Mouse (Mus musculus) lung, embryonic 16.5 days (tissue): ENCODE data around the gene Wwox. TPM values are rescaled to one million over a fixed set of nuclear protein-coding genes. Genes with fewer than 3 reads are reported as not detected.

Experiments used
- ATAC-seq: fragments of 200-750 bp; cut with Nextera tagmentation; 2 replicates; pipeline ENCODE4 v1.8.0; 2017; ENCODE audit warnings: low read depth, mild to moderate bottlenecking, moderate library complexity
- H3K27ac ChIP-seq: fragments of 300-500 bp; sonication (generic); 2 replicates; pipeline ENCODE4 v1.5.1; 2014; ENCODE audit warnings: mild to moderate bottlenecking, control low read depth, low read length
- H3K27me3 ChIP-seq: fragments of 300-500 bp; sonication (generic); 2 replicates; pipeline ENCODE4 v1.6.1; 2014; ENCODE audit warnings: low read depth, low read length, mixed read lengths; ENCODE audit not compliant: control insufficient read depth, insufficient read depth
- H3K36me3 ChIP-seq: fragments of 300-500 bp; sonication (generic); 2 replicates; pipeline ENCODE4 v1.6.1; 2014; ENCODE audit warnings: low read length; ENCODE audit not compliant: control insufficient read depth, insufficient read depth
- H3K4me1 ChIP-seq: fragments of 300-500 bp; sonication (generic); replicated peaks from 2 replicates; pipeline ENCODE4 v1.6.1; 2014; ENCODE audit warnings: low read length, mixed read lengths; ENCODE audit not compliant: control insufficient read depth, insufficient read depth
- H3K4me2 ChIP-seq: fragments of 300-500 bp; sonication (generic); 2 replicates; pipeline ENCODE4 v1.6.1; 2014; ENCODE audit warnings: low read depth, low read length, control low read depth
- H3K4me3 ChIP-seq: fragments of 300-500 bp; sonication (generic); 2 replicates; pipeline ENCODE4 v1.5.1; 2014; ENCODE audit warnings: mild to moderate bottlenecking, low read length, control low read depth
- H3K9ac ChIP-seq: fragments of 300-500 bp; sonication (generic); 2 replicates; pipeline ENCODE4 v1.6.1; 2014; ENCODE audit warnings: low read length, control low read depth
- H3K9me3 ChIP-seq: fragments of 300-500 bp; sonication (generic); 2 replicates; pipeline ENCODE4 v1.6.1; 2016; ENCODE audit warnings: low read length; ENCODE audit not compliant: control insufficient read depth
- WGBS: fragments of 180-500 bp; shearing (Covaris S2); extraction: QIAGEN DNeasy Blood & Tissue Kit; methylation state at CpG from one replicate; pipeline ENCODE4 v1.1.7; 2014; 5-methylcytosine and 5-hydroxymethylcytosine counted together
- polyA plus RNA-seq: library from polyadenylated mRNA; unstranded; fragments of >200 nt; fragmentation: Nextera tagmentation; extraction: Ambion mirVana; gene quantifications from 2 replicates; pipeline ENCODE4 v1.2.1, GENCODE M21; 2015

The Wwox gene
- polyA plus RNA-seq, 1 experiment from 2014 or later: 20.2 TPM

- H3K4me3 ChIP-seq: no peak overlapping the region
Measured at GRCm38 (mm10) chr8:114932071-114932630, 492.7 kb downstream of the Wwox start.

GRCm38 (mm10) chr8:114933248-114933647 is 493.8 kb downstream of the Wwox start:
- H3K4me2 ChIP-seq: no peak overlapping the region
- H3K27ac ChIP-seq: no peak overlapping the region
- no peaks in the 10 kb centered on the region for H3K27me3 ChIP-seq
- no peak for ATAC-seq
- no peaks in the 10 kb centered on the region for H3K36me3 ChIP-seq
- no peak overlapping the region for H3K9ac ChIP-seq
- peaks cover 7% of the 10 kb centered on the region for H3K4me1 ChIP-seq
- 0 out of 2 replicates have a peak, but pooled peaks cover 3% of the 10 kb centered on the region for H3K9me3 ChIP-seq
- H3K4me3 ChIP-seq: no peak overlapping the region
- WGBS: 84% methylated on average over 1 of the region's 1 CpGs

More at GRCm38 (mm10) chr8:114932071-114932630, 492.7 kb downstream of the Wwox start:
- H3K4me1 ChIP-seq: peaks cover 12% of the 10 kb centered on the region
- H3K9me3 ChIP-seq: 0 out of 2 replicates have a peak, but pooled peaks cover 3% of the 10 kb centered on the region
- ATAC-seq: no peak
- no peak overlapping the region for H3K9ac ChIP-seq
- H3K4me2 ChIP-seq: 0 out of 2 replicates have a peak overlapping the region, but pooled peaks have one; percentile 33
- no peak overlapping the region for H3K27ac ChIP-seq
- no peaks in the 10 kb centered on the region for H3K36me3 ChIP-seq
- no peaks in the 10 kb centered on the region for H3K27me3 ChIP-seq
- WGBS: 29% methylated on average over 18 of the region's 18 CpGs

DNA sequence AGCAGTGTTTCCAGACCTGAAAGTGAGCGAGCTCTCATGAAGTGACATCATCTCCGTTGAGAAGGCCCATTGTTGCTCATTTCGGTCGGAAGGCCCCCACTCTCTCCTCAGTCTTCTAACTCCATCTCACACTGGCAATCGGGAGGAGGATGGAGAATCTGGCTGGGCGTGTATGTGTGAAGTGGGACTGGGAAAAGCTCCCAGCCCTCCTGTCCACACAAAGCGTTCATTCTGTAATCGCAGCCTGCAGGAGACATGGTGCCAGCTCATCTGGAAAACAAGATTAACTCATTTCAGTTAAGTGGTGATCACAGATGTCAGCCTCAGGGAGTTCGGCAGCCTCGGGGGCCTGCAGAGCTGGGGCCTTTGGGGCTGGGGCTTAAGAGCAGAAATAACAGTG is 497.4 kb downstream of the Wwox start:
- ATAC-seq: peak; percentile 23; the same call in 1 of the 2 replicates
- H3K4me3 ChIP-seq: no peak overlapping the region
- no peak overlapping the region for H3K9ac ChIP-seq
- no peak overlapping the region for H3K4me2 ChIP-seq
- peaks cover 7% of the 10 kb centered on the region for H3K4me1 ChIP-seq
- H3K9me3 ChIP-seq: 0 out of 2 replicates have a peak, but pooled peaks cover 3% of the 10 kb centered on the region
- H3K27me3 ChIP-seq: no peaks in the 10 kb centered on the region
- no peak overlapping the region for H3K27ac ChIP-seq
- WGBS: 32% methylated on average over 10 of the region's 10 CpGs
- no peaks in the 10 kb centered on the region for H3K36me3 ChIP-seq

DNA sequence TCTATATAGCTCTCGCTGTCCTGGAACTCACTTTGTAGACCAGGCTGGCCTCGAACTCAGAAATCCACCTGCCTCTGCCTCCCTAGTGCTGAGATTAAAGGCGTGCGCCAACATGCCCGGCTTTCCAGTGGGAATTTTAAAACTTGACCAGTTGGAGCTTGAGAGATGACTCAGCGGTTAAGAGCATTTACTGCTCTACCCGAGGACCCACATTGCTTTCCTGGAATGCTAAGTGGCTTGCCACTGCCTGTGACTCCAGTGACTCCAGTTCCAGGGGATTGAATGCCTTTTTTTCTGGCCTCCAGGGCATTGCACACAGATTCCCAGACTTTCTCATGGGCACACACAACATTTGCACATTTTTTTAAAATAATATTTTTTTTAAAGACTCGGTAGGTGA is 499.9 kb downstream of the Wwox start:
- 0 out of 2 replicates have a peak, but pooled peaks have one; percentile 41 for ATAC-seq
- 80% methylated on average over 8 of the region's 8 CpGs for WGBS
- H3K27ac ChIP-seq: no peak overlapping the region

DNA sequence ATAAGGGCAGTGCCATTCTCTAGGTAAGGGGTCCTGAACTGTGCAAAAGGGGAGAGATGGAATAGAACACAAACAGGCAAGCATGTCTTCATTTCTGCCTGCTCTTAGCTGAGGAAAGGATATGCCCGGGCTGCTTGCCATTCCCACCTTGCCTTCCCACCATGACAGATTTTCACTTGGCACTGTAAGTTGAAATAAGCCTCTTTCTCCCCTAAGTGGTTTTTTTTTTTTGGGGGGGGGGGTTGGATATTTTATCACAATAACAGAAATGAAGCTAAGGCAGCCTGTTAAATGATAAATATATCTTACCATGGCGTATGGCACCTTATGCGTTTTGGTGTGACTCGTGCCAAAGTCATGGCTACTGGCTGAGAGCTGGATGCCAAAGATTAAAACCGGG is 501.6 kb downstream of the Wwox start:
- ATAC-seq: no peak
- no peak overlapping the region for H3K4me2 ChIP-seq
- no peaks in the 10 kb centered on the region for H3K27me3 ChIP-seq
- no peak overlapping the region for H3K9ac ChIP-seq
- no peaks in the 10 kb centered on the region for H3K36me3 ChIP-seq
- no peak overlapping the region for H3K4me3 ChIP-seq
- no peaks in the 10 kb centered on the region for H3K9me3 ChIP-seq
- no peaks in the 10 kb centered on the region; the same call in 1 of the 2 replicates for H3K4me1 ChIP-seq
- H3K27ac ChIP-seq: no peak overlapping the region
- 85% methylated on average over 5 of the region's 5 CpGs for WGBS

More for the DNA sequence above, 499.9 kb downstream of the Wwox start:
- no peaks in the 10 kb centered on the region for H3K9me3 ChIP-seq
- no peaks in the 10 kb centered on the region for H3K36me3 ChIP-seq
- H3K4me2 ChIP-seq: no peak overlapping the region
- H3K4me1 ChIP-seq: no peaks in the 10 kb centered on the region; the same call in 1 of the 2 replicates
- H3K4me3 ChIP-seq: no peak overlapping the region
- H3K27me3 ChIP-seq: no peaks in the 10 kb centered on the region
- H3K9ac ChIP-seq: no peak overlapping the region

GRCm38 (mm10) chr8:114941644-114942043 is 502.2 kb downstream of the Wwox start:
- ATAC-seq: no peak
- Histone ChIP-seq H3K4me1 (no peaks in the 10 kb centered on the region; the same call in 1 of the 2 replicates), H3K4me2 (no peak overlapping the region), H3K9ac (no peak overlapping the region), H3K27ac (no peak overlapping the region), H3K4me3 (no peak overlapping the region), H3K36me3 (no peaks in the 10 kb centered on the region), H3K27me3 (no peaks in the 10 kb centered on the region), H3K9me3 (no peaks in the 10 kb centered on the region)
- WGBS: 57% methylated on average over 9 of the region's 9 CpGs

DNA sequence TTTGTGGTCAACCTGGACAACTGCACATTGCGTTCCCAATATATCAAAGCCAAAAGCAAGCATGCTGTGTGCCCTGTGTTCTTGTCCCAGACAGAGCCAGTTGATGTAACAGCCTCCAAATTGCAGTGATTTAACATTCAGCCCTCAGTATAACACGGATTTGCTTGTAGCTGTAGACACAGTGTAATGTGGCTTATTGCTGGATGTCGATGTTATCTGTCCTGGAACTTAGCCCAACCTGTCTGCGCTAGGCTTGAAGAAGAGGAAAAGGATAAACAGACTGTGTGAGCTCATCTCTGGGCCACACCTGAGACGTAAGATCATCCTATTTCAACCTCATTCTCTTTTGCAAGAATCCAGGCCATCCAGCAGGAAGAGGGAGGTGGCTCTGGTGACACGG is 508.5 kb downstream of the Wwox start:
- no peak for ATAC-seq
- Histone ChIP-seq H3K9ac (no peak overlapping the region), H3K27ac (no peak overlapping the region), H3K27me3 (no peaks in the 10 kb centered on the region), H3K9me3 (no peaks in the 10 kb centered on the region), H3K4me3 (no peak overlapping the region), H3K4me2 (no peak overlapping the region), H3K36me3 (no peaks in the 10 kb centered on the region), H3K4me1 (no peaks in the 10 kb centered on the region)
- WGBS: 56% methylated on average over 6 of the region's 6 CpGs

- peak; percentile 82 for ATAC-seq
- H3K4me1 ChIP-seq: peaks cover 6% of the 10 kb centered on the region; the same call in 1 of the 2 replicates
- no peak overlapping the region for H3K9ac ChIP-seq
- no peaks in the 10 kb centered on the region for H3K27me3 ChIP-seq
- no peaks in the 10 kb centered on the region for H3K36me3 ChIP-seq
- 49% methylated on average over 8 of the region's 8 CpGs for WGBS
- H3K4me3 ChIP-seq: no peak overlapping the region
- H3K9me3 ChIP-seq: no peaks in the 10 kb centered on the region
- peak overlapping the region; percentile 75 for H3K27ac ChIP-seq
- no peak overlapping the region for H3K4me2 ChIP-seq
Measured at GRCm38 (mm10) chr8:114956377-114957168, 517.1 kb downstream of the Wwox start.

DNA sequence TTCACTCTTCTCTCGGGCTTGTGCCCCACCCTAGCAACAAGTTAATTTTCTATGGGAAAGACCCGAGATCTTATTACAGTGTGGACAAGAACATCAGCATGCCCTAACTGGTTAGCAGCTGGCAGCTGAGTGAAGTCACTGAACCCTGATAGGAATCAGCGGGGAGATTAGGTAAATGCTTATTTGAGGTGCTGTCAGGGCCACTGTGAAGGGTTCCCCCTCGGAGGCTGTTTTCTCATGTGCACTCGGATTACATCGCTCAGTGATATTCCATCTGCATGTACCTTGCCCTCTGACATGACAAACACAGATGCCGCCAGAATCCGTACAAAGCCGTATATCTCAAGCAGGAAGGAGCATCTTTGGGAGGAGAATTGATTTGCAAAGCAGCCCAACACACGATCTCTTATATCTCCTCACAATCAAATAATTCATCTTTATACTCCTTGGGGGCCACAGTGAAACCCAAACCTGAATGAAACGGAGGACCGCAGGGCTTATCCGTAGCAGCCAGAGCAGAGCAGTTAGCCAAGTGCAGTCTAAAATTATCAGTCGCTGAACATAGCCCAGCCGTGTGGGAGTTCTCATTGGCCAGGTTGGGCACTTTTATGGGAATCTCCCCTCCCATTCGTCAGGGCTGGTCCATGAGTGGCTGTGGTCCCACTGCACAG is 519.1 kb downstream of the Wwox start:
- H3K9ac ChIP-seq: no peak overlapping the region
- no peak overlapping the region for H3K4me3 ChIP-seq
- H3K36me3 ChIP-seq: no peaks in the 10 kb centered on the region
- H3K27ac ChIP-seq: no peak overlapping the region
- no peak overlapping the region for H3K4me2 ChIP-seq
- peaks cover 17% of the 10 kb centered on the region for H3K4me1 ChIP-seq
- no peaks in the 10 kb centered on the region for H3K27me3 ChIP-seq
- WGBS: 67% methylated on average over 16 of the region's 16 CpGs
- H3K9me3 ChIP-seq: no peaks in the 10 kb centered on the region
- no peak for ATAC-seq
